Mouse (Mus musculus): ENCODE results near the gene Pam16.

Gene Pam16

GRCm38 (mm10) chr16:4628898-4629419, 4.2 kb upstream of the Pam16 start:
- in situ Hi-C loops (cut with MboI; ENCODE audit: low pct_unique_long_range_greater_than_20kb in 1 of 2, low sequenced_read_pairs in 2 of 2, unreplicated experiment in 1 of 2) = no loop called here

- in situ Hi-C loops (cut with MboI; ENCODE audit: low pct_unique_long_range_greater_than_20kb in 1 of 2, low sequenced_read_pairs in 2 of 2, unreplicated experiment in 1 of 2) = no loop called here
These were observed 2.3 kb upstream of the Pam16 start for GRCm38 (mm10) chr16:4627105-4627504.

- in situ Hi-C loops (cut with MboI; ENCODE audit: low pct_unique_long_range_greater_than_20kb in 1 of 2, low sequenced_read_pairs in 2 of 2, unreplicated experiment in 1 of 2) = no loop called here
These were observed 714 bp downstream of the Pam16 start for GRCm38 (mm10) chr16:4624074-4624473.

GRCm38 (mm10) chr16:4616829-4617228, 8.0 kb downstream of the Pam16 start:
- in situ Hi-C loops (cut with MboI; ENCODE audit: low pct_unique_long_range_greater_than_20kb in 1 of 2, low sequenced_read_pairs in 2 of 2, unreplicated experiment in 1 of 2) = loop anchor here (5.0 kb wide), 2 partner anchors 45 to 50 kb away; no protein-coding TSS in a partner anchor

DNA sequence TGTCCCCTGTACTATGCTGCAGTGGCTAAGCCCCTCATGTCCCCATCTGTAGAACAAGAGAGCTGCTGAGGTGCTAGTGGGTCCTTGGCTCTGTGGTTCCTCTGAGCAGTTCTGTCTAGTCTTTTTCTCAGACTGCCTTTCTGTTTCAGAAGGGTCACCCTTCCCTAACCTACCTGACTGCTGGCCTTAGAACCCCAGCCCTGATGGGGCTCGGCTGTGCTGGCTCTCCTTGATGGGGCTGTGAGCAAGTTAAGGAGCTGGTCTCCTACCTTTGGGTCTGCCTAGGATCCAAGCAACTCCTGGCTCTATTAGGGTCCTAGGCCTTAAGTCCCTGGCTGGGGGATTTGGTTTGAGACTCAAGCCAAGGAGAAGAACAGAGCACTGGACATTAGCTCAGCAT, 9.5 kb downstream of the Pam16 start:
- in situ Hi-C loops (cut with MboI; ENCODE audit: low pct_unique_long_range_greater_than_20kb in 1 of 2, low sequenced_read_pairs in 2 of 2, unreplicated experiment in 1 of 2) = loop anchor here (5.0 kb wide), 2 partner anchors 43 to 48 kb away; no protein-coding TSS in a partner anchor

- in situ Hi-C loops (cut with MboI; ENCODE audit: low pct_unique_long_range_greater_than_20kb in 1 of 2, low sequenced_read_pairs in 2 of 2, unreplicated experiment in 1 of 2) = loop anchor here (5.0 kb wide), 2 partner anchors 42 to 47 kb away; no protein-coding TSS in a partner anchor
These were observed 10.1 kb downstream of the Pam16 start for GRCm38 (mm10) chr16:4614639-4615038.

- in situ Hi-C loops (cut with MboI; ENCODE audit: low pct_unique_long_range_greater_than_20kb in 1 of 2, low sequenced_read_pairs in 2 of 2, unreplicated experiment in 1 of 2) = no loop called here
These were observed 11.1 kb downstream of the Pam16 start for GRCm38 (mm10) chr16:4613736-4614135.

DNA sequence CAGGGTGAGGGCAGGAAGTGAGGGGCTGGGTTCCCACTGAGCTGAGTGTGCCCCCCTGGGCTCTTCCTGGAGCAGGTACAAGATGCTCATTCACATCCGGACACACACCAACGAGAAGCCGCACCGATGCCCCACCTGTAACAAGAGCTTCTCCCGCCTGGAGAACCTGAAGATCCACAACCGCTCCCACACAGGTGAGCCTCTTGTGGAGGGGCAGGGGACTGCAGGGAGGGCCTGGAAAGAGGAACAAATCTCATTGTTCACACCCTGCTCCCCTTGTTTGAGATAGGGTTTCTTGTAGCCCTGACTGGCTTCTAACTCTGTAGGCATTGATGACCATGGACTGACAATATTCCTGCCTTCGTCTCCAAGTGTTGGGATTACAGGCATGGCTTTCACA, 13.1 kb downstream of the Pam16 start:
- in situ Hi-C loops (cut with MboI; ENCODE audit: low pct_unique_long_range_greater_than_20kb in 1 of 2, low sequenced_read_pairs in 2 of 2, unreplicated experiment in 1 of 2) = no loop called here

GRCm38 (mm10) chr16:4611193-4611592, 13.6 kb downstream of the Pam16 start:
- in situ Hi-C loops (cut with MboI; ENCODE audit: low pct_unique_long_range_greater_than_20kb in 1 of 2, low sequenced_read_pairs in 2 of 2, unreplicated experiment in 1 of 2) = no loop called here

DNA sequence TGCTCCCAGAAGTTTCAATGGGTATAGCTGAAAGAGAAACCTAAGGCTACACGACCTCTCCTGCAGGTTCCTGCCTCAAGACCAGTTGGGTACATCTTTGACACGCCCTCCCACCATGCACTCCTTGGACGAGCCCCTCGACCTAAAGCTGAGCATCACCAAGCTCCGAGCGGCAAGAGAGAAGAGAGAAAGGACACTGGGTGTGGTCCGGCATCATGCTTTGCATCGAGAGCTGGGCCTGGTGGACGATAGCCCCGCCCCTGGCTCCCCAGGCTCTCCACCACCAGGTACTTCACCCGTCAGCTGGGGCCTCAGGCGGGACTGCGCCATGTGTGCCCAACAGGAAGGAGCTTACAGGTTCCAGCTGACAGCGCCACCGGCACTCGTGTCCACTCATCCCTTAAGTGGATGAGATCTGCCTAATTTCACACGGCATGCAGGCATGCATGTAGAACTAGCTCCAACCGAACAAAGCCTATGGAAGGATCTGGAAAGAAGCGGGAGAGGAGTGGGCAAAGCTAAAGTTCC, 16.2 kb downstream of the Pam16 start:
- in situ Hi-C loops (cut with MboI; ENCODE audit: low pct_unique_long_range_greater_than_20kb in 1 of 2, low sequenced_read_pairs in 2 of 2, unreplicated experiment in 1 of 2) = no loop called here

DNA sequence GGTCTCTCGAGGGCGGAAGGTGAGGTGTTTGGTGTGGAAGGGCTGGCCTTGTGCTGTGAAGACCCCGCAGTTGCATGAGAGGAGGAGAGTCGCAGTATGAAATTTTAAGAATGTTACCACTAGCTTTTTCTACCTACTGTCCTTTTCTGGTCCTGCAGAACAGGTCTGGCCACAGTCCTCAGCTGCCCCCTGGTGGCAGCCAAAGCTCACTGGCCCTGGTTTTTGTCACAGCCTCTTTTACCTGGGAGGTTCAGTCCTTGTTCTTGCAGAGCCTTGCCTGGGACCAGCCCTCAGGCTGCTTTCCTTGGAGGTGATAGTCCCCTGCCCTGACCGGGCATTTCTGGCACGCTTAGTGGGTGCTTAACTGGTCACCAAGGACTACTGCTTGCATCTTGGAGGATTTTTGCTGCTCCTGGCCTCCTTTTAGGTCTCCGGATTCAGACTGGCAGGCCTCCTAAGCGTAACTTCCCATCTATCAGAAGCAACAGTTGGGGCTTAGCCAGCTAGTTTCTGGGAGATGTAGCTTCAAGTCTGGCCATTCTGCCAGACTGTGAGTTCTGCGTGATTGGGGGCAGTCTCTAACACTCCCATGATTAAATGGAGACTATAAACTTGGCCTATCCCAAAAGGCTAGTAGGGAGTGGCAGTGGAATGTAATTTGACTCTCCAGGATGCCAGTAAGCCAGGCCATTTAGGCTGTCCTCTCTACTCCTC, 16.8 kb downstream of the Pam16 start:
- in situ Hi-C loops (cut with MboI; ENCODE audit: low pct_unique_long_range_greater_than_20kb in 1 of 2, low sequenced_read_pairs in 2 of 2, unreplicated experiment in 1 of 2) = no loop called here

- in situ Hi-C loops (cut with MboI; ENCODE audit: low pct_unique_long_range_greater_than_20kb in 1 of 2, low sequenced_read_pairs in 2 of 2, unreplicated experiment in 1 of 2) = no loop called here
These were observed 18.2 kb downstream of the Pam16 start for GRCm38 (mm10) chr16:4606431-4607084.

GRCm38 (mm10) chr16:4605514-4606131, 19.2 kb downstream of the Pam16 start:
- in situ Hi-C loops (cut with MboI; ENCODE audit: low pct_unique_long_range_greater_than_20kb in 1 of 2, low sequenced_read_pairs in 2 of 2, unreplicated experiment in 1 of 2) = no loop called here

DNA sequence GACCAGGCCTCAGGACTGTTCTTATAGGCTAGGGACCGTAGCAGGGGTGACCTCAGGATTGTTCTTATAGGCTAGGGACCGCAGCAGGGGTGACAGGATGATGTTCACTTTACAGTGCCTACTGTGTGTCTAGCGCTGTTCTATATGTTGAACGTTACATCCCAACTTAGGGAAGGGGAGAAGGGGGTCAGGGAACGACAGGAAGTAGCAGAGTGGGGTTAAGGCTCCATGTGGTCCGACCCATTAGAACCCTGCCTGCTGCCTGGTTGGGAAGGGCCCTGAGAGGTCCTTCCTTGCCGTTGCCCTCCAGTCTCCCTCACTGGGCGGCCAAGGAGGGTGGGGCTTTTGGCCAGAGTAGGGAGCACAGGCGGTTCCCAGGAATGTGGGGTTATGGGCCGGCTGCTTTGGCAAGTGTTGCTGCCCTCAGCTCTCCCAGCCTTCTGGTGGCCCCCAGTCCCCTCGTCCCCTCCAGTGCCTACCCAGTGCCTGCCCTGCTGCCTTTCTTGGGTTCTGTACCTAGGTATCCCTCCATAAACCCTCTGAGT, 20.4 kb downstream of the Pam16 start:
- in situ Hi-C loops (cut with MboI; ENCODE audit: low pct_unique_long_range_greater_than_20kb in 1 of 2, low sequenced_read_pairs in 2 of 2, unreplicated experiment in 1 of 2) = no loop called here

- in situ Hi-C loops (cut with MboI; ENCODE audit: low pct_unique_long_range_greater_than_20kb in 1 of 2, low sequenced_read_pairs in 2 of 2, unreplicated experiment in 1 of 2) = no loop called here
These were observed 21.3 kb downstream of the Pam16 start for GRCm38 (mm10) chr16:4603453-4603837.

- in situ Hi-C loops (cut with MboI; ENCODE audit: low pct_unique_long_range_greater_than_20kb in 1 of 2, low sequenced_read_pairs in 2 of 2, unreplicated experiment in 1 of 2) = no loop called here
These were observed 21.9 kb downstream of the Pam16 start for GRCm38 (mm10) chr16:4602766-4603452.

DNA sequence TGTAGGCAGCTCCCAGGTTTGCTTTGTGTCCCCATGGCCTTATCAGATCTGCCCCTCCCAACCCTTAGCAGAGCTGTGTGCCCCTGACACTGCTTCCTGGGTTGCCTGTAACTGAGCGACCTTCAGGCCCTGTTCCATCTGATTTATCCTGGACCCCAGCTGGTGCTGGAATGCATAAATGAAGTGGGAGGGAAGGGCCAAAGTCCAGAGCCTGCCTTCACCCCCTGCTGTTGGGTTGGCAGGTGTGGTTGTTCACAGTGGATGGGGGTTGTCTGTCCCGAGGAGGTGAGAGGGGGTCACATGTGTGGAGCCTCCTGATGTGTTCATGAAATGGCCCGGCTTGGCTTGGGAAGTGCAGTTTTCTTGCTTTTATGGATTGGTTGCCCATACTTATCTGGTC, 22.6 kb downstream of the Pam16 start:
- in situ Hi-C loops (cut with MboI; ENCODE audit: low pct_unique_long_range_greater_than_20kb in 1 of 2, low sequenced_read_pairs in 2 of 2, unreplicated experiment in 1 of 2) = no loop called here

GRCm38 (mm10) chr16:4600701-4601310, 24.0 kb downstream of the Pam16 start:
- in situ Hi-C loops (cut with MboI; ENCODE audit: low pct_unique_long_range_greater_than_20kb in 1 of 2, low sequenced_read_pairs in 2 of 2, unreplicated experiment in 1 of 2) = no loop called here
